Mouse (Mus musculus): Measurements from ENCODE around the gene Aff3. TPM values are rescaled to one million over a fixed set of nuclear protein-coding genes. Genes with fewer than 3 reads are reported as not detected.

The Aff3 gene
- polyA plus RNA-seq, 1 experiment from 2014 or later = 2.1 TPM

GRCm38 (mm10) chr1:38690471-38690870, 25.7 kb upstream of the Aff3 start:
- Histone ChIP-seq H3K4me1 (replicated peaks; ENCODE audit: control insufficient read depth, insufficient read depth, low read length) (no peaks in the 10 kb centered on the region), H3K36me3 (ENCODE audit: control insufficient read depth, insufficient read depth) (no peaks in the 10 kb centered on the region), H3K9me3 (ENCODE audit: control insufficient read depth) (no peaks in the 10 kb centered on the region), H3K27ac (ENCODE audit: low read depth, low read length) (no peak overlapping the region), H3K4me3 (ENCODE audit: low read depth, low read length) (no peak overlapping the region), H3K4me2 (replicated peaks; ENCODE audit: low read depth) (no peak overlapping the region), H3K9ac (ENCODE audit: low read depth, low read length) (no peak overlapping the region), H3K27me3 (replicated peaks; ENCODE audit: control insufficient read depth, insufficient read depth, low read length) (no peaks in the 10 kb centered on the region)
- 76% methylated on average over 6 of the region's 6 CpGs for WGBS
- no peak for TF ChIP-seq CTCF (IDR thresholded peaks at IDR 0.05; ENCODE audit: low read depth)
- ATAC-seq = no peak

DNA sequence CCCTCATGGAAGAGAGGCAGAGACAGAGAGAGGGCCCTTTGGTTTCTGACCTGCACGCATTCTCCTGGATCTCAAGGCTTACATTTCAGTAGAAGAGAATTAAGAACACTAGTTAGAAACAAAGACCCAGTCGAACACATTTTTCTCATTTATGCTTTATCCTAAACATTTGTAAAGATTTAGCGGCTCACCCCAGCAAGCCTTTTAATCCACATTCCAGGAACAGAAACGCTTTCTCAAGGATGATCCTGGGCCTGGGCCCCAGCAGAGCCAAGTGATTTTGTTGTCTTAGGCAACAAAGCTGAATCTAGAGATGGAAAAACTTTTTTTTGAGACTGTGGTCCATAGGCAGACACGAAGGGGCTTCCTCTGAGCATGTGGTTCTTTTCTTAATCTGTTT, 23.5 kb upstream of the Aff3 start:
- no peak overlapping the region for H3K9ac ChIP-seq (ENCODE audit: low read depth, low read length)
- H3K36me3 ChIP-seq (ENCODE audit: control insufficient read depth, insufficient read depth) = no peaks in the 10 kb centered on the region
- H3K27ac ChIP-seq (ENCODE audit: low read depth, low read length) = no peak overlapping the region
- H3K4me2 ChIP-seq (replicated peaks; ENCODE audit: low read depth) = no peak overlapping the region
- no peak for ATAC-seq
- TF ChIP-seq CTCF (IDR thresholded peaks at IDR 0.05; ENCODE audit: low read depth) = no peak
- no peaks in the 10 kb centered on the region for H3K27me3 ChIP-seq (replicated peaks; ENCODE audit: control insufficient read depth, insufficient read depth, low read length)
- WGBS = 59% methylated on average over 5 of the region's 5 CpGs
- no peaks in the 10 kb centered on the region for H3K9me3 ChIP-seq (ENCODE audit: control insufficient read depth)
- H3K4me3 ChIP-seq (ENCODE audit: low read depth, low read length) = no peak overlapping the region
- no peaks in the 10 kb centered on the region for H3K4me1 ChIP-seq (replicated peaks; ENCODE audit: control insufficient read depth, insufficient read depth, low read length)

GRCm38 (mm10) chr1:38685706-38686105, 21.0 kb upstream of the Aff3 start:
- TF ChIP-seq CTCF (IDR thresholded peaks at IDR 0.05; ENCODE audit: low read depth) = no peak
- WGBS = 91% methylated on average over 5 of the region's 5 CpGs
- H3K4me1 ChIP-seq (replicated peaks; ENCODE audit: control insufficient read depth, insufficient read depth, low read length) = no peaks in the 10 kb centered on the region

GRCm38 (mm10) chr1:38683158-38683721, 18.5 kb upstream of the Aff3 start:
- Histone ChIP-seq H3K36me3 (ENCODE audit: control insufficient read depth, insufficient read depth) (no peaks in the 10 kb centered on the region), H3K9me3 (ENCODE audit: control insufficient read depth) (no peaks in the 10 kb centered on the region), H3K27ac (ENCODE audit: low read depth, low read length) (no peak overlapping the region), H3K4me1 (replicated peaks; ENCODE audit: control insufficient read depth, insufficient read depth, low read length) (no peaks in the 10 kb centered on the region), H3K4me2 (replicated peaks; ENCODE audit: low read depth) (no peak overlapping the region), H3K27me3 (replicated peaks; ENCODE audit: control insufficient read depth, insufficient read depth, low read length) (no peaks in the 10 kb centered on the region), H3K9ac (ENCODE audit: low read depth, low read length) (no peak overlapping the region), H3K4me3 (ENCODE audit: low read depth, low read length) (no peak overlapping the region)
- WGBS = 79% methylated on average over 10 of the region's 10 CpGs
- TF ChIP-seq CTCF (IDR thresholded peaks at IDR 0.05; ENCODE audit: low read depth) = no peak
- ATAC-seq = no peak

More at GRCm38 (mm10) chr1:38685706-38686105, 21.0 kb upstream of the Aff3 start:
- no peak overlapping the region for H3K27ac ChIP-seq (ENCODE audit: low read depth, low read length)
- no peaks in the 10 kb centered on the region for H3K9me3 ChIP-seq (ENCODE audit: control insufficient read depth)
- H3K4me2 ChIP-seq (replicated peaks; ENCODE audit: low read depth) = no peak overlapping the region
- no peak overlapping the region for H3K9ac ChIP-seq (ENCODE audit: low read depth, low read length)
- H3K4me3 ChIP-seq (ENCODE audit: low read depth, low read length) = no peak overlapping the region
- no peak for ATAC-seq
- H3K27me3 ChIP-seq (replicated peaks; ENCODE audit: control insufficient read depth, insufficient read depth, low read length) = no peaks in the 10 kb centered on the region
- H3K36me3 ChIP-seq (ENCODE audit: control insufficient read depth, insufficient read depth) = no peaks in the 10 kb centered on the region

- no peak overlapping the region for H3K4me3 ChIP-seq (ENCODE audit: low read depth, low read length)
- WGBS = 70% methylated on average over 8 of the region's 8 CpGs
- no peak for TF ChIP-seq CTCF (IDR thresholded peaks at IDR 0.05; ENCODE audit: low read depth)
These were observed 15.1 kb upstream of the Aff3 start for GRCm38 (mm10) chr1:38679890-38680289.

DNA sequence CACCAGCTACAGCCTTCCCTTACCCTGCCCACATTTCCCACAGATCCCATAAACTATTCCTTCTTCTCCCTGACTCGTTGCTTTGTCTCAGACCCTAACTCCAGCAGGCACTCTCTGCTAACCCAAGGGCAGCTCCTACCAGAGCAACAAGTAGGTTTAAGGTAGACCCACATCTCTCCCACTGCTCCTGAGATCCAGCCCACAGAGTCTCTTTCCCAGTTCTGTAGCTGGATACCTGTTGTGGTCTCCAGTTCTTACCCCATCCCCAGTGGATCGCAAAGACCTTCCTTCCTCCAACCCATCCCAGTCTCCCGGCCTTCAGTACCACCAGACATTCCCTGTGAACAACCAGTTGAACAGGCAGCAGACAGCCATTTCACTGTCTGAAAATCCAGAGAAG, 7.0 kb upstream of the Aff3 start:
- Histone ChIP-seq H3K9ac (ENCODE audit: low read depth, low read length) (no peak overlapping the region), H3K27me3 (replicated peaks; ENCODE audit: control insufficient read depth, insufficient read depth, low read length) (no peaks in the 10 kb centered on the region), H3K4me3 (ENCODE audit: low read depth, low read length) (no peak overlapping the region), H3K27ac (ENCODE audit: low read depth, low read length) (no peak overlapping the region), H3K4me2 (replicated peaks; ENCODE audit: low read depth) (no peak overlapping the region), H3K36me3 (ENCODE audit: control insufficient read depth, insufficient read depth) (no peaks in the 10 kb centered on the region), H3K9me3 (ENCODE audit: control insufficient read depth) (no peaks in the 10 kb centered on the region), H3K4me1 (replicated peaks; ENCODE audit: control insufficient read depth, insufficient read depth, low read length) (no peaks in the 10 kb centered on the region)
- ATAC-seq = no peak
- 72% methylated on average over 3 of the region's 3 CpGs for WGBS
- TF ChIP-seq CTCF (IDR thresholded peaks at IDR 0.05; ENCODE audit: low read depth) = no peak

More at GRCm38 (mm10) chr1:38679890-38680289, 15.1 kb upstream of the Aff3 start:
- Histone ChIP-seq H3K27ac (ENCODE audit: low read depth, low read length) (no peak overlapping the region), H3K9ac (ENCODE audit: low read depth, low read length) (no peak overlapping the region), H3K9me3 (ENCODE audit: control insufficient read depth) (no peaks in the 10 kb centered on the region), H3K4me1 (replicated peaks; ENCODE audit: control insufficient read depth, insufficient read depth, low read length) (no peaks in the 10 kb centered on the region), H3K4me2 (replicated peaks; ENCODE audit: low read depth) (no peak overlapping the region), H3K36me3 (ENCODE audit: control insufficient read depth, insufficient read depth) (no peaks in the 10 kb centered on the region), H3K27me3 (replicated peaks; ENCODE audit: control insufficient read depth, insufficient read depth, low read length) (no peaks in the 10 kb centered on the region)
- ATAC-seq = no peak

- no peak overlapping the region for H3K4me3 ChIP-seq (ENCODE audit: low read depth, low read length)
- H3K9ac ChIP-seq (ENCODE audit: low read depth, low read length) = no peak overlapping the region
- H3K36me3 ChIP-seq (ENCODE audit: control insufficient read depth, insufficient read depth) = no peaks in the 10 kb centered on the region
- H3K9me3 ChIP-seq (ENCODE audit: control insufficient read depth) = no peaks in the 10 kb centered on the region
- H3K27ac ChIP-seq (ENCODE audit: low read depth, low read length) = no peak overlapping the region
- no peaks in the 10 kb centered on the region for H3K27me3 ChIP-seq (replicated peaks; ENCODE audit: control insufficient read depth, insufficient read depth, low read length)
- no peak for TF ChIP-seq CTCF (IDR thresholded peaks at IDR 0.05; ENCODE audit: low read depth)
- ATAC-seq = no peak
- no peaks in the 10 kb centered on the region for H3K4me1 ChIP-seq (replicated peaks; ENCODE audit: control insufficient read depth, insufficient read depth, low read length)
- WGBS = 69% methylated on average over 5 of the region's 5 CpGs
- H3K4me2 ChIP-seq (replicated peaks; ENCODE audit: low read depth) = no peak overlapping the region
These were observed 6.3 kb upstream of the Aff3 start for GRCm38 (mm10) chr1:38671019-38671418.
